Mouse (Mus musculus) hindbrain, embryonic 10.5 days (tissue): ENCODE results near the gene Negr1. TPM values are rescaled to one million over a fixed set of nuclear protein-coding genes. Genes with fewer than 3 reads are reported as not detected.

ENCODE experiments used
- DNase-seq: peaks from one replicate; pipeline ENCODE4 v3.0.0-alpha.2; 2017; ENCODE audit warnings: low spot score
- H3K27ac ChIP-seq: fragments of 300-500 bp; sonication (generic); 2 replicates; pipeline ENCODE4 v1.5.1; 2016; ENCODE audit warnings: mild to moderate bottlenecking, moderate library complexity
- H3K27me3 ChIP-seq: fragments of 300-500 bp; sonication (generic); 2 replicates; pipeline ENCODE4 v1.6.1; 2016; ENCODE audit warnings: mild to moderate bottlenecking; ENCODE audit not compliant: poor library complexity, insufficient read depth, severe bottlenecking
- H3K36me3 ChIP-seq: fragments of 300-500 bp; sonication (generic); 2 replicates; pipeline ENCODE4 v1.6.1; 2016; ENCODE audit warnings: mild to moderate bottlenecking, moderate library complexity
- H3K4me1 ChIP-seq: fragments of 300-500 bp; sonication (generic); replicated peaks from 2 replicates; pipeline ENCODE4 v1.6.1; 2016; ENCODE audit warnings: mild to moderate bottlenecking
- H3K4me3 ChIP-seq: fragments of 300-500 bp; sonication (generic); 2 replicates; pipeline ENCODE4 v1.5.1; 2016; ENCODE audit warnings: mild to moderate bottlenecking, moderate library complexity
- H3K9me3 ChIP-seq: fragments of 300-500 bp; sonication (generic); 2 replicates; pipeline ENCODE4 v1.6.1; 2016; ENCODE audit warnings: mild to moderate bottlenecking, moderate library complexity
- WGBS: fragments of 180-500 bp; shearing (Covaris S2); methylation state at CpG from one replicate; pipeline ENCODE4 v1.1.7; 2016; 5-methylcytosine and 5-hydroxymethylcytosine counted together
- polyA plus RNA-seq: library from polyadenylated mRNA; unstranded; fragments of >200 nt; fragmentation: Nextera tagmentation; extraction: Ambion mirVana; gene quantifications from 2 replicates; pipeline ENCODE4 v1.2.1, GENCODE M21; 2016

Gene Negr1
- polyA plus RNA-seq, 1 experiment from 2014 or later, result 4.7 TPM

DNA sequence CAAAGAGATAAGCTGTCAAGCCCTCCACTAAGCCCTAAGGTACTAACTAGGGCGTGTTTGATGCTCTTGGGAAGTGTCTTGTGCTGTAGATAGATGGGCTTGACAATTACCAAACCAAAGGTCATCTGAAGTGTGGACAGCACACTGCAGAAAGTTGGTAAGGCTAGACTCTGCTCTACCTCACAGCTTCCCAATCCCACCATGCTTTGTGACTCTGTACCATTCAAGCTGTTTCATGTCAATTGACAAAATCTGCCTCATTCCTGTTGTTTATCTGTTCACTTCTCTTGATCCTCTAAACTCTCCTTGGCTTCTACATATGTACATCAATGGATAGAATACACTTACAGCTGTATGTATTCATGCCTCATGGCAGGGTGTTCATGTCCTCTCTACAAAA, 224.8 kb downstream of the Negr1 start:
- Histone ChIP-seq H3K9me3 (no peaks in the 10 kb centered on the region), H3K36me3 (no peaks in the 10 kb centered on the region), H3K27me3 (no peaks in the 10 kb centered on the region), H3K4me3 (no peak overlapping the region), H3K4me1 (peaks cover 9% of the 10 kb centered on the region; the same call in 1 of the 2 replicates), H3K27ac (no peak overlapping the region)
- DNase-seq, result no peak
- WGBS, result 65% methylated on average over 1 of the region's 1 CpGs

DNA sequence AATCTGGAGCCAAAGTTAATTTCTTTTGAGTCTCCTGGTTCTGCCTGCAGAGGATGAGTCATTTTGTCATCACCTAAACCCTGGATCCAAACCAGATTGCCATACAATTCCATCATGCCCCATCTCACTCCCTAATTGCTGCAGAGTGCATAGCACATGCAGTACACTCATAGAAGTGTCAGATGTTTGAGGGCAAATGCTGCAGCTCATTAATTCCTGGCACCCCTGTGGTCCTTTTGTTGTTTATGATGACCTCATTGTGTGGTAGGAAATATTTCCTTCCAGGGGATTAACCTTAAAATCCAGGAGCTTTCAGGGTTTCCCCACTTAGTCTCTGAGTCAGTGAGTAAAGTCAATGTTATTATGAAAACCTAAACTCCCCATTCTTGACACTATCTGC, 229.6 kb downstream of the Negr1 start:
- no peak for DNase-seq
- H3K4me3 ChIP-seq, result no peak overlapping the region
- H3K27me3 ChIP-seq, result no peaks in the 10 kb centered on the region
- H3K27ac ChIP-seq, result no peak overlapping the region
- H3K4me1 ChIP-seq, result peaks cover 7% of the 10 kb centered on the region
- H3K9me3 ChIP-seq, result no peaks in the 10 kb centered on the region
- no peaks in the 10 kb centered on the region for H3K36me3 ChIP-seq

DNA sequence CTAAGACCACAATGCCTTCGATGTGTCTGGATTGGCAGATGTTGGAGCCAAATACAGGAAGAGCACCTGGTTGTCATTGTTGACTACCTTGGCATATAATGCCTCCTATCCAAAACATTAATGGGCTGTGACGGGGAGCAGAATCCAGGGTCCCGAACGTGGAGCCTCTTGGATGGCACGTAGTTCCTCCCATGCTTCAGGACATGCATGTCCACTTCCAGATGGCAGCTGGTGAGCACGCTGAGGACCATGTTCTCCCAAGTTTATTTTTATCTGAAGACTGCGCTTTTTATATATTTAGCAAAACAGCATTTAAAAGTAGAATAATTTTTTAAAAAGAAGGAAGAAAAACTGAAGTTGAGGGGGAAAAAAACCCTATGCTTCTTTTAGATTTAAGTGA, 231.1 kb downstream of the Negr1 start:
- no peaks in the 10 kb centered on the region for H3K36me3 ChIP-seq
- 91% methylated on average over 7 of the region's 7 CpGs for WGBS
- peaks cover 7% of the 10 kb centered on the region for H3K4me1 ChIP-seq
- no peak for DNase-seq
- H3K27ac ChIP-seq, result no peak overlapping the region
- H3K4me3 ChIP-seq, result no peak overlapping the region
- no peaks in the 10 kb centered on the region for H3K27me3 ChIP-seq
- no peaks in the 10 kb centered on the region for H3K9me3 ChIP-seq

DNA sequence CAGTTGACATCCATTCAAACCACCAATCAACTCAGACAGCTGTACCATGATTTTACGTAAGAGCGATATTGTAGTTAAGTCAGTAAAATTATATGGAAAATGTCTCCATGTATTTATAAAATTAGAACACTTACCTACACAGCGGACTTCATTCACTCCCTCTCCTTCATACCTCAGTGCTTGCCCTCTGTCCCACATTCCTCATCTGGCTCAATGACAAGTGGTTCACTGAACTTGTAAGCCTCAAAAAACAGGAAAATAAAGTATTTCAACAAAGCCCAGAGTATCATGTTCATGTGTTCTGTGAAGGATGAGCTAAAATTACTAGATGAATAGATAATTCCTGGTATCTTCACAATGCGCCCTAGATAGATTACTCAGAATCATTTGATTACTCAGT, 232.5 kb downstream of the Negr1 start:
- no peak overlapping the region for H3K4me3 ChIP-seq
- H3K9me3 ChIP-seq, result no peaks in the 10 kb centered on the region
- H3K27ac ChIP-seq, result no peak overlapping the region
- peaks cover 7% of the 10 kb centered on the region for H3K4me1 ChIP-seq
- WGBS, result 96% methylated on average over 4 of the region's 4 CpGs
- DNase-seq, result no peak
- H3K36me3 ChIP-seq, result no peaks in the 10 kb centered on the region
- no peaks in the 10 kb centered on the region for H3K27me3 ChIP-seq

DNA sequence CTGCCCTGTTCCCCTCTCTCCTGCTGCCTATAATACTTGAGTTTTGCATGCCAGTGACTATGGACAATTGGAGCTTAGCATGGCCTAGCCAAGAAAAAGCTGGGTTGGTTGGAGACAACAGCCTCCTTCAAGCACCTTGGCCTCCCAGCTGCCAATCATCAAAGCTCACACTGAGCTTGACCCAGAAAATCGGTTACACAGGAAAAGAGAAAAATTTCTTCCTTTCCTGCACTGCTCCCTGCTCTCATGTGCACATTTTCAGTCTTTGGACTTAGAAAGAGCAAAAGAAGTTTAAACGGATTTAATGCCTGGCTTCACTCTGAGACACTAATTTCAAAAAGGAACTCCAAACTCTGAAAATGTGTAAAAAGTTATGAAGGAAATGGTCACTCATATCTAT, 233.0 kb downstream of the Negr1 start:
- DNase-seq, result no peak
- WGBS, result 41% methylated on average over 2 of the region's 2 CpGs
- H3K27ac ChIP-seq, result no peak overlapping the region

DNA sequence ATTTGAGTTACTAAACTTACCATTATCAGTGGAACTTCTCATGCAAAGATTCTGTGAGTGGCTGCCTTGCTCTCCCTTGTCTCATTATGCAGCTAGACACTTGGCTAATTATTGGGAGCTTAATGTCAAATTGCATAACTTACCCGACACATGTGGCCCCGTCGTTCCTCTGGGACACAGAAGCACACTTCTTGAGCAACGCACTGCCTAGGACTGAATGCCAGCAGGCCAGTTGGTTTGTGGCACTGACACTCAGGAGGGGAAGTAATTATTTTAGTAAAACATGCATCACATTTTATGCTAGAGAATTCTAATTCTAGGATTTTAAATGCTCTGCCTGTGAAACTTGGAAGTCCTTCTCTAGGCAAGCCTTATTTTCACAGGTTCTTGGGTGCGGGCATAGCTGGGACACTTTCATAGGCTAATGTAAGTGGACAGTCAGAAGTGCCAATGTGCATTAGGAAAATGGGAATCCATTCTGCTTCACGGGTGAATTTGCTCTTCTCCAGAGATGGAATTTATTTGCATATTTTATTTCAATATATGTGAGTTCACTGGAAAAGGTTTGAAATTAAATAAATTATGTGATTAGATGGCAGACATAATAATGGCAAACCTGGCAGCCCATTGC, 234.6 kb downstream of the Negr1 start:
- no peak overlapping the region for H3K4me3 ChIP-seq
- H3K4me1 ChIP-seq, result peaks cover 6% of the 10 kb centered on the region
- H3K9me3 ChIP-seq, result no peaks in the 10 kb centered on the region
- WGBS, result 82% methylated on average over 6 of the region's 6 CpGs
- no peak for DNase-seq
- H3K27me3 ChIP-seq, result no peaks in the 10 kb centered on the region
- H3K36me3 ChIP-seq, result no peaks in the 10 kb centered on the region
- no peak overlapping the region for H3K27ac ChIP-seq

More for the DNA sequence above, 233.0 kb downstream of the Negr1 start:
- Histone ChIP-seq H3K36me3 (no peaks in the 10 kb centered on the region), H3K9me3 (no peaks in the 10 kb centered on the region), H3K4me1 (peaks cover 7% of the 10 kb centered on the region), H3K4me3 (no peak overlapping the region), H3K27me3 (no peaks in the 10 kb centered on the region)

DNA sequence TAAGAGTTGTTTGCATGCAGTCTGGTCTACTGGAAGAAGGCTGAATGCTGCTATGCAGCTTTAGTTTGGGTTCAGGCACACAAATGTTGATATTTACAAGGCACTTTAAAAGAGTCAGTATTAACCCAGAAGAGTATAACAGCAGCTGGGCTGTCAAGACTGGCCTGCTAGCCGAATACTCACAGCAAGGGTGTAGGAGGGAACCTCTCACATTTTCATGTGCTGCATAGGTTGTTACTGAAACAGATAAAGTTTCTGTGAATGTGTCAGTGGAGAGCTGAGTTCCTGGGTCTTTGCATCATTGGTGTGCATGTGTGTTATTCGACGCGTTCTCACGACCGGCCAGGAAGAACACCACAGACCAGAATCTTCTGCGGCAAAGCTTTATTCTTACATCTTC, 237.6 kb downstream of the Negr1 start:
- H3K27me3 ChIP-seq, result no peaks in the 10 kb centered on the region
- no peak for DNase-seq
- no peaks in the 10 kb centered on the region for H3K36me3 ChIP-seq
- H3K4me3 ChIP-seq, result no peak overlapping the region
- peaks cover 4% of the 10 kb centered on the region for H3K4me1 ChIP-seq
- H3K9me3 ChIP-seq, result no peaks in the 10 kb centered on the region
- no peak overlapping the region for H3K27ac ChIP-seq
- 96% methylated on average over 7 of the region's 7 CpGs for WGBS

DNA sequence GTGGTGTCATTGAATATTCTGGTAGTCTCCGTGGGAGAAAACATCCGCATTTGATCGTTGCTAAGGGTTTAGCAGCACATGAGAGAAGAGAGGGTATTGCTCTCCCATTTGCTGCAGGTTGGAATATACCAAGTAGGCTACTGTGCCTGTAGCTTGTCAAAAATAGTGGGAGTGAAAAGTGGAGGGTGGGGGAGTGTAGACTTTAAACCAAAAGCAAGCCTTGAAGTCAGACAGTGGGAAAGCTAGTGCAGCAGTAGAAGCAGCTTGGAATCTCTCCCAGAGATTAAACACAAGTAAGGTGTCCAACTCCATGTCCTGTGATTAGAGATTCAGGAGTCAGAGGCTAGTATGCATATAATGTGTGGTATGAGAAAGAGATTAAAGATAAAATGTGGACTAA, 248.2 kb downstream of the Negr1 start:
- WGBS, result 95% methylated on average over 3 of the region's 3 CpGs
- Histone ChIP-seq H3K9me3 (no peaks in the 10 kb centered on the region), H3K4me1 (peaks cover 14% of the 10 kb centered on the region), H3K27me3 (no peaks in the 10 kb centered on the region), H3K4me3 (no peak overlapping the region), H3K27ac (no peak overlapping the region), H3K36me3 (no peaks in the 10 kb centered on the region)
- DNase-seq, result no peak

DNA sequence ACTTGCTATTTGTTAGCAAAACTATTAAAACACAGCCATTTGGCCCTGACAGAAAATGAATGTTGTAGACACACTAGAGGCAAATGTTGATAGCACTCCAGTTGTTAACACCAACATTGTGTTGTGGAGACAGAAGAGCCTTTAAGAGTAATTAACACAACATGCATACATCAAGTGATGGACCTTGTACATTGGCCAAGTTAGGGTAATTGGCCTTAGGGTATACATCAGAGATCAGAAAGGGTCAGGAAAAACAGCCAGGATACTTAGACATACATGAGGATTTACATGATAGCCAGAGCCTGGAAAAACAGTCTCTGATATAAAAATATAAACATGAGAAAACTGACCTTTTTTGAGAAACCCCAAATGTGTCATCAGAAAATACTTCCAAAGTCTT, 255.3 kb downstream of the Negr1 start:
- Histone ChIP-seq H3K27ac (no peak overlapping the region), H3K36me3 (no peaks in the 10 kb centered on the region), H3K4me3 (no peak overlapping the region), H3K27me3 (no peaks in the 10 kb centered on the region), H3K4me1 (peaks cover under 1% of the 10 kb centered on the region; the same call in 1 of the 2 replicates), H3K9me3 (no peaks in the 10 kb centered on the region)
- DNase-seq, result no peak

DNA sequence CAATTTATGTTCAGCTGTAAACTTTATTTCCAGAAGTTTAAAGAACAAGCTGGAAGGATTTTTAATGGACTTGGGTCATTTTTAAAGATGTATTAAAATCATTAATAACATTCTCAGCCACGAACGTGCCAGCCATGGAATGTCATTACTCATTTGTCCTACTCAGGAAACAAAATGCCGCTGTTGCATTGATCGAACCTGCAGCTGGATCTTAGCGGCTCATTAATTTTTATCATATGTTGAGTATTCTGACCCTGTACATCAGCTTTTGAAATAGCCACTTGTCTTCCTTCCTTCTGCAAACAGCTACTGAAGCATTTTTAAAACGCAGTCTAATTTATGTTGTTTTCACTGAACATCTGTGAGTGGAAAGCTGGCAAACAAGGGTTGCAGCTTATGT, 255.9 kb downstream of the Negr1 start:
- H3K27ac ChIP-seq, result no peak overlapping the region

DNA sequence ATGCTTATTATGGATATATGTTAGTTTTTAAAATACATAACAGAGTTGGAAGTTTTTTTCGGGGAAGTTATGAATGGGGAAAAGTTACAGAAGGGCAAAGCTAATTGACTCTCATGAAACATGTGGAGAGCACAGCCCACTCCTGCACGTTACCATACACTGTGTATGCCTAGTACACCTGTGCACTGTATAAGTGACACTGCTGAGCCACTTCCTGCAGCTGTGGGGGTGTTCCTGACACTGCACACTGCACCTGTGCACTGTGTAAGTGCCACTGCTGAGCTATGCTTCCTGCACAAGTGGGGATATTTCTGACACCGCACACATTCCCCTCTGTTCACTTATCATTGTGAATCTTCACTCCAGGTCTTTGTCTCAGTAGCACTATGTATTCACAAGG, 261.4 kb downstream of the Negr1 start:
- 85% methylated on average over 3 of the region's 3 CpGs for WGBS
- no peaks in the 10 kb centered on the region for H3K36me3 ChIP-seq
- H3K4me1 ChIP-seq, result no peaks in the 10 kb centered on the region

More for the DNA sequence above, 255.9 kb downstream of the Negr1 start:
- no peak for DNase-seq
- H3K36me3 ChIP-seq, result no peaks in the 10 kb centered on the region
- H3K4me1 ChIP-seq, result no peaks in the 10 kb centered on the region
- no peaks in the 10 kb centered on the region for H3K9me3 ChIP-seq
- H3K4me3 ChIP-seq, result no peak overlapping the region
- 86% methylated on average over 6 of the region's 6 CpGs for WGBS
- H3K27me3 ChIP-seq, result no peaks in the 10 kb centered on the region

DNA sequence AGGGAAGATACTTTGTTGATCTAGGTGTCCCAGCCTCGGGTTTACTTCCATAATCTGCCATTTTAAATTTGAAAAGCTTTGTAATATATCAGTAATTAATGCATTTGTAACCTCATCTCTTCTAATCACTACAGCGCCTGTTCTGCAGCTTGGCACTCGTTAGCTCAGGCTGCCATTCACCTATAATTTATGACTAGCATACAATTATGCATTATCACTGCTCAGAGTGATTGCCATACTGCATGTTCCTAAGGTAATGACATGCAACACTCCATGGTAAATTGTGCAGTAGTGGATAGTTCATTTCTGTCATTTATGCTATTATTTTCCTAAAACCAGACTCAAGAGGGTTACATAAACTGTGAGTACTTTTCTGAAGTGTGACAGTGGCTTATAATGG, 272.3 kb downstream of the Negr1 start:
- no peak overlapping the region for H3K4me3 ChIP-seq
- H3K27me3 ChIP-seq, result no peaks in the 10 kb centered on the region
- H3K4me1 ChIP-seq, result no peaks in the 10 kb centered on the region
- H3K27ac ChIP-seq, result no peak overlapping the region
- WGBS, result 72% methylated on average over 3 of the region's 3 CpGs
- no peaks in the 10 kb centered on the region for H3K36me3 ChIP-seq
- H3K9me3 ChIP-seq, result no peaks in the 10 kb centered on the region
- no peak for DNase-seq

More for the DNA sequence above, 261.4 kb downstream of the Negr1 start:
- H3K4me3 ChIP-seq, result no peak overlapping the region
- H3K9me3 ChIP-seq, result no peaks in the 10 kb centered on the region
- no peaks in the 10 kb centered on the region for H3K27me3 ChIP-seq
- no peak overlapping the region for H3K27ac ChIP-seq
- DNase-seq, result no peak

DNA sequence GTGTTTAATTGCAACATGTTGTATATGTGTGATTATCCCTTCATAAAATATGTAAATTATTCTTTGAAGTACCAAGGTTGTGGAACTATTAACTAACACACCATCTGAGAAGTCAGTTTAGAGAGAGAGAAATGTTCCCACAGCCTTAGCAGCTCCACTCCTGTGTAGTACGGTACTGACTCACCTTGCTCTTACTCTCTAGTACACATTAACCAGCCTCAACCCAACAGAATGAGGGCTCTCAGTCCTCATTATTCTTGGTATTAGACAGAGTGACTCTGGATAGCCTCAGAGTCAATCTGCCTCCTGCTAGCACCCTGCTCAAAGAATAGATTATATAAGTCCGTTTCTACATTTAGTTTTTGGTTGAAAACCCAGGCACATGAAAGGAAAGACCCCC, 277.0 kb downstream of the Negr1 start:
- Histone ChIP-seq H3K27me3 (no peaks in the 10 kb centered on the region), H3K4me3 (no peak overlapping the region)
- WGBS, result 90% methylated on average over 2 of the region's 2 CpGs

DNA sequence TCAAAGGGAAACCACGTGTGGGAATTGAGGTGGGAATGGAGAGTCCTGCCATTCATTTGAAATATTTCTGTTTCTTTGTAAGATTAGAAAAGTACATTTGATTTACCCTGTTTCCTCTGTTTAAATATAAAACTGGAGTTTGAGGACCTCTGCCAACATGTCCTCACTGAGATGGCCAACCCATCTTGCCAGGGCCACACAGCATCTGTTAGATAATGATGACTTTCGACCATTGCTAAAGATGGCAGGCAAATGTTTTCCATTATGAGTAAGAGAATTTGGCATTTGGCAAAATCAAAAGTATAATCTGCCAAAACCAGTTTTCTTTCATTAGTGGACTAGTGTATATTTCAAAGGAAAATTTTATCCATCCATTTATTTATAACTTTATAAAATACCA, 286.8 kb downstream of the Negr1 start:
- Histone ChIP-seq H3K9me3 (no peaks in the 10 kb centered on the region), H3K27ac (no peak overlapping the region), H3K36me3 (no peaks in the 10 kb centered on the region), H3K4me3 (no peak overlapping the region), H3K27me3 (no peaks in the 10 kb centered on the region), H3K4me1 (no peaks in the 10 kb centered on the region)
- 79% methylated on average over 2 of the region's 2 CpGs for WGBS
- no peak for DNase-seq

More for the DNA sequence above, 277.0 kb downstream of the Negr1 start:
- Histone ChIP-seq H3K27ac (no peak overlapping the region), H3K9me3 (no peaks in the 10 kb centered on the region), H3K4me1 (no peaks in the 10 kb centered on the region), H3K36me3 (no peaks in the 10 kb centered on the region)
- no peak for DNase-seq
